In the genomic region with DNA sequence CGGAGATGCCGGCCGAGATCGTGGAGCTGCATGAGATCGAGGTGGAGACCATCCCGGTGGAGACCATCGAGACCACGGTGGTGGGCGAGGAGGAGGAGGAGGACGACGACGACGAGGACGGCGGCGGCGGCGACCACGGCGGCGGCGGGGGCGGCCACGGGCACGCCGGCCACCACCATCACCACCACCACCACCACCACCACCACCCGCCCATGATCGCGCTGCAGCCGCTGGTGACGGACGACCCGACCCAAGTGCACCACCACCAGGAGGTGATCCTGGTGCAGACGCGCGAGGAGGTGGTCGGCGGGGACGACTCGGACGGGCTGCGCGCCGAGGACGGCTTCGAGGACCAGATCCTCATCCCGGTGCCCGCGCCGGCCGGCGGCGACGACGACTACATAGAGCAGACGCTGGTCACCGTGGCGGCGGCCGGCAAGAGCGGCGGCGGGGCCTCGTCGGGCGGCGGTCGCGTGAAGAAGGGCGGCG, we compare ENCODE assay signal across 8 mouse cellular contexts. TPM values are rescaled to one million over a fixed set of nuclear protein-coding genes. Genes with fewer than 3 reads are reported as not detected.
DNase-seq lines count a peak whose midpoint lies in the region; ATAC-seq and TF ChIP-seq lines count a peak whose summit lies in the region.

No protein-coding gene starts in this region.

- H3K4me1 ChIP-seq in forebrain, embryonic 10.5 days: peaks cover 39% of the 10 kb centered on the region
- peaks cover 2% of the 10 kb centered on the region; the same call in 1 of the 2 replicates for H3K4me1 ChIP-seq in hindbrain, embryonic 11.5 days (replicated peaks; ENCODE audit: control insufficient read depth, insufficient read depth, low read length)
- H3K4me1 ChIP-seq in midbrain, embryonic 14.5 days (ENCODE audit: control insufficient read depth, insufficient read depth, low read length): peaks cover 39% of the 10 kb centered on the region

- H3K4me3 ChIP-seq in C2C12 (ENCODE audit: insufficient read depth, poor library complexity, severe bottlenecking): peak overlapping the region; percentile 98
- peak overlapping the region; percentile 98 for H3K4me3 ChIP-seq in forebrain, embryonic 10.5 days
- peak overlapping the region; percentile 100 for H3K4me3 ChIP-seq in hindbrain, embryonic 11.5 days (ENCODE audit: low read depth, low read length)
- peak overlapping the region; percentile 98 for H3K4me3 ChIP-seq in midbrain, embryonic 14.5 days (replicated peaks; ENCODE audit: low read depth, low read length)

- peak overlapping the region; percentile 39 for H3K4me2 ChIP-seq in hindbrain, embryonic 11.5 days (replicated peaks; ENCODE audit: low read depth, low read length)
- H3K4me2 ChIP-seq in midbrain, embryonic 14.5 days (ENCODE audit: low read length): peak overlapping the region; percentile 61

- peak overlapping the region; percentile 96 for H3ac ChIP-seq in C2C12 (ENCODE audit: control insufficient read depth, insufficient read length, low read depth)

- H3K79me3 ChIP-seq in C2C12 (ENCODE audit: low read depth): peaks cover 82% of the 10 kb centered on the region

- peaks cover 12% of the 10 kb centered on the region for H3K36me3 ChIP-seq in C2C12 (ENCODE audit: control insufficient read depth, insufficient read depth)
- peaks cover 14% of the 10 kb centered on the region for H3K36me3 ChIP-seq in forebrain, embryonic 10.5 days (replicated peaks)
- H3K36me3 ChIP-seq in hindbrain, embryonic 11.5 days (ENCODE audit: control insufficient read depth, insufficient read depth, low read length): no peaks in the 10 kb centered on the region
- H3K36me3 ChIP-seq in midbrain, embryonic 14.5 days (ENCODE audit: control insufficient read depth, insufficient read depth, low read length): no peaks in the 10 kb centered on the region

- peak overlapping the region; percentile 97 for H3K27ac ChIP-seq in forebrain, embryonic 10.5 days
- peak overlapping the region; percentile 98 for H3K27ac ChIP-seq in hindbrain, embryonic 11.5 days (ENCODE audit: low read depth, low read length)
- H3K27ac ChIP-seq in midbrain, embryonic 14.5 days (replicated peaks; ENCODE audit: low read depth, low read length): peak overlapping the region; percentile 97

- ATAC-seq in hindbrain, embryonic 11.5 days (ENCODE audit: low FRiP score): peak; percentile 8; the same call in 1 of the 2 replicates
- no peak for ATAC-seq in midbrain, embryonic 14.5 days (ENCODE audit: low FRiP score, low TSS enrichment)

- intact Hi-C loops in left cerebral cortex, postnatal 25 days (cut with DNase I): no loop called here

- under 1% methylated on average over 64 of the region's 71 CpGs for WGBS in forebrain, embryonic 10.5 days
- WGBS in hindbrain, embryonic 11.5 days: under 1% methylated on average over 50 of the region's 71 CpGs
- under 1% methylated on average over 61 of the region's 71 CpGs for WGBS in midbrain, embryonic 14.5 days

- DNase-seq in adrenal gland, adult 18-20 months (ENCODE audit: low spot score in 2 of 2): peak; percentile 51 to 53
- DNase-seq in forebrain, embryonic 10.5 days (ENCODE audit: extremely low spot score, low spot score): peak; percentile 41
- DNase-seq in hindbrain, embryonic 11.5 days (ENCODE audit: low spot score): peak; percentile 34
- peak; percentile 18 to 26 for DNase-seq in left cerebral cortex, postnatal 25 days (ENCODE audit: low spot score in 2 of 2)
- peak; percentile 24 for DNase-seq in midbrain, embryonic 14.5 days
- DNase-seq in spleen, postnatal 4 days (ENCODE audit: low spot score in 2 of 2): peak; percentile 52 to 82
- DNase-seq in MN1 (ENCODE audit: low spot score): no peak

- H3K9me3 ChIP-seq in forebrain, embryonic 10.5 days: no peaks in the 10 kb centered on the region
- no peaks in the 10 kb centered on the region for H3K9me3 ChIP-seq in hindbrain, embryonic 11.5 days (ENCODE audit: control insufficient read depth, low read length)
- H3K9me3 ChIP-seq in midbrain, embryonic 14.5 days (ENCODE audit: control insufficient read depth, low read length): no peaks in the 10 kb centered on the region

- H3K9ac ChIP-seq in hindbrain, embryonic 11.5 days (ENCODE audit: low read depth, low read length): peak overlapping the region; percentile 90
- peak overlapping the region; percentile 93 for H3K9ac ChIP-seq in midbrain, embryonic 14.5 days (replicated peaks; ENCODE audit: low read length)

- H3K79me2 ChIP-seq in C2C12 (ENCODE audit: control insufficient read depth, insufficient read depth): peaks cover 93% of the 10 kb centered on the region

- H3K27me3 ChIP-seq in C2C12 (ENCODE audit: control insufficient read depth, insufficient read depth, insufficient read length): no peaks in the 10 kb centered on the region
- H3K27me3 ChIP-seq in forebrain, embryonic 10.5 days (ENCODE audit: poor library complexity, severe bottlenecking): no peaks in the 10 kb centered on the region
- no peaks in the 10 kb centered on the region for H3K27me3 ChIP-seq in hindbrain, embryonic 11.5 days (ENCODE audit: control insufficient read depth, insufficient read depth, low read length)
- H3K27me3 ChIP-seq in midbrain, embryonic 14.5 days (ENCODE audit: control insufficient read depth, insufficient read depth, low read length): no peaks in the 10 kb centered on the region

- no peak for TF ChIP-seq CTCF in C2C12 (IDR thresholded peaks at IDR 0.05; ENCODE audit: control insufficient read depth, insufficient read depth, insufficient read length)

TF ChIP-seq in C2C12, 6 proteins besides CTCF, POLR2A, EP300 and RAD21:
- no peak for TF ChIP-seq MAX (IDR thresholded peaks at IDR 0.05)
- TF ChIP-seq MYOD1 (IDR thresholded peaks at IDR 0.05; ENCODE audit: control insufficient read depth, insufficient read length, low read depth): no peak
- TF ChIP-seq USF1 (IDR thresholded peaks at IDR 0.05; ENCODE audit: low read depth): no peak
- no peak for TF ChIP-seq MYOG (IDR thresholded peaks at IDR 0.05; ENCODE audit: control insufficient read depth, extremely low read depth, insufficient read length)
- no peak for TF ChIP-seq CEBPB (IDR thresholded peaks at IDR 0.05; ENCODE audit: low read depth)
- TF ChIP-seq FOSL1 (IDR thresholded peaks at IDR 0.05; ENCODE audit: insufficient read depth, low read length, poor library complexity, severe bottlenecking): no peak

RNA-seq across cellular contexts. Expression of a gene that starts 0.7 kb away (rescaled TPM):
- polyA plus RNA-seq in C2C12 (2012; fragmentation: generic; extraction: Trizol): 13.9 TPM
- total RNA-seq in adrenal gland, adult 18-20 months (2021): 10 to 100 TPM; 55.5 to 79.9 TPM
- 15.1 and 15.4 TPM in 2 replicates for polyA plus RNA-seq in forebrain, embryonic 10.5 days (2016; fragmentation: Nextera tagmentation; extraction: Ambion mirVana)
- polyA plus RNA-seq in hindbrain, embryonic 11.5 days (2014; fragmentation: Nextera tagmentation; extraction: Ambion mirVana): 17.4 and 21.1 TPM in 2 replicates
- total RNA-seq in left cerebral cortex, postnatal 25 days (2021): 10 to 100 TPM; 46.9 to 49.8 TPM
- 15.1 and 16.6 TPM in 2 replicates for polyA plus RNA-seq in midbrain, embryonic 14.5 days (2014; fragmentation: Nextera tagmentation; extraction: Ambion mirVana)

RNA-seq across cellular contexts. Expression of a gene that starts 42.2 kb away (rescaled TPM):
- 5.5 TPM for polyA plus RNA-seq in C2C12 (2012; fragmentation: generic; extraction: Trizol)
- 10 to 100 TPM; 17.5 to 30.1 TPM for total RNA-seq in adrenal gland, adult 18-20 months (2021)
- 11.7 and 12.1 TPM in 2 replicates for polyA plus RNA-seq in forebrain, embryonic 10.5 days (2016; fragmentation: Nextera tagmentation; extraction: Ambion mirVana)
- 10.5 and 12.0 TPM in 2 replicates for polyA plus RNA-seq in hindbrain, embryonic 11.5 days (2014; fragmentation: Nextera tagmentation; extraction: Ambion mirVana)
- total RNA-seq in left cerebral cortex, postnatal 25 days (2021): 10 to 100 TPM; 15.6 to 16.6 TPM
- polyA plus RNA-seq in midbrain, embryonic 14.5 days (2014; fragmentation: Nextera tagmentation; extraction: Ambion mirVana): 19.9 and 20.0 TPM in 2 replicates

RNA-seq across cellular contexts. Expression of a gene that starts 42.3 kb away (rescaled TPM):
- 2.4 TPM for polyA plus RNA-seq in C2C12 (2012; fragmentation: generic; extraction: Trizol)
- total RNA-seq in adrenal gland, adult 18-20 months (2021): 10 to 100 TPM; 12.6 to 14.6 TPM
- polyA plus RNA-seq in forebrain, embryonic 10.5 days (2016; fragmentation: Nextera tagmentation; extraction: Ambion mirVana): 9.8 and 11.9 TPM in 2 replicates
- 9.3 and 10.1 TPM in 2 replicates for polyA plus RNA-seq in hindbrain, embryonic 11.5 days (2014; fragmentation: Nextera tagmentation; extraction: Ambion mirVana)
- total RNA-seq in left cerebral cortex, postnatal 25 days (2021): 10 to 100 TPM in 1 of 2 experiments, 1 to 10 TPM in 1; 9.5 to 11.4 TPM
- 10.9 and 11.1 TPM in 2 replicates for polyA plus RNA-seq in midbrain, embryonic 14.5 days (2014; fragmentation: Nextera tagmentation; extraction: Ambion mirVana)
